ENCODE assay signal across 9 mouse cellular contexts in the genomic region with DNA sequence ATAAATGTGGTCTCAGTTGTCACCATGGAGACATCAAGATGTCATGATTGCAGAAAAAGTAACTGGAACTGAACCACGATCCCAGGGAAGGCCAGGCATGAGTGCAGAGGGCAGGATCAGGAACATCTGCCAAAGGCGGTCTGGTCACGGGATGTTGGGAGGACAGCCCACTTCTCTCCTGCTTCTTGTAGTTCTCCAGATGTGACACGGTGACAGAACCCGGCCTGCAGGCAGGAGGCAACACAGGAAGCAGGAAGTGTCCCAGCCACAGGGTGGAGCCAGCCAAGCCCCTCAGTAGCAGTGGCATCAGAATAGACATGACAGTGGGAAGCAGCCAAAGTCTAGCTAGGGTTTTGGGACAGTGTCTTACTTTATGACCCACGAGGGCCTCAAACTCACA. TPM values are rescaled to one million over a fixed set of nuclear protein-coding genes. Genes with fewer than 3 reads are reported as not detected.
A peak's percentile ranks its signal among the peaks of the same experiment; 100 is the strongest.
DNase-seq lines count a peak whose midpoint lies in the region; ATAC-seq and TF ChIP-seq lines count a peak whose summit lies in the region.
"Had no signal": no experiment of that assay in that cellular context is flagged by ENCODE, and none has a peak within 500 bp of the region (broad histone marks: within the 10 kb centered on the region; RNA-seq: fewer than 3 reads in every experiment).

No protein-coding gene starts in this region.

- H3K27ac ChIP-seq in intestine, embryonic 16.5 days (ENCODE audit: low read length): no peak overlapping the region
- H3K27ac ChIP-seq in intestine, embryonic 15.5 days: no peak overlapping the region
- no peak overlapping the region for H3K27ac ChIP-seq in heart, embryonic 16.5 days (ENCODE audit: low read length)
- no peak overlapping the region; the same call in 1 of the 2 replicates for H3K27ac ChIP-seq in liver, postnatal 0 days (ENCODE audit: low read depth)

- TF ChIP-seq CTCF in liver, postnatal 0 days (IDR thresholded peaks at IDR 0.05; ENCODE audit: low read depth): peak; percentile 21; the same call in 1 of the 2 replicates

- peaks cover 27% of the 10 kb centered on the region for H3K4me1 ChIP-seq in intestine, embryonic 16.5 days (ENCODE audit: control insufficient read depth, insufficient read depth, low read length)
- H3K4me1 ChIP-seq in intestine, embryonic 15.5 days (replicated peaks): peaks cover 26% of the 10 kb centered on the region
- peaks cover 30% of the 10 kb centered on the region for H3K4me1 ChIP-seq in heart, embryonic 16.5 days (ENCODE audit: control insufficient read depth, insufficient read depth, low read length)
- peaks cover 10% of the 10 kb centered on the region; the same call in 1 of the 2 replicates for H3K4me1 ChIP-seq in liver, postnatal 0 days (ENCODE audit: insufficient read depth)

- WGBS in intestine, embryonic 16.5 days: 54% methylated on average over 6 of the region's 6 CpGs
- WGBS in intestine, embryonic 15.5 days: 55% methylated on average over 6 of the region's 6 CpGs
- WGBS in heart, embryonic 16.5 days: 29% methylated on average over 6 of the region's 6 CpGs
- 25% methylated on average over 6 of the region's 6 CpGs for WGBS in liver, postnatal 0 days (ENCODE audit: insufficient replicate concordance)

- peak; percentile 55 to 67 for DNase-seq in adrenal gland, postnatal 36 days
- DNase-seq in liver, postnatal 0 days: no peak
- no peak for DNase-seq in B cell, adult 2 months
- DNase-seq in ovary, postnatal 14 days (ENCODE audit: low spot score): no peak
- DNase-seq in cerebellum, adult 9-11 months: no peak
- DNase-seq: cerebellum, adult 2 months had no signal

- no peak for TF ChIP-seq EP300 in liver, postnatal 0 days (IDR thresholded peaks at IDR 0.05; ENCODE audit: low read depth)

- H3K4me2 ChIP-seq in intestine, embryonic 16.5 days (ENCODE audit: low read depth, low read length): no peak overlapping the region
- H3K4me2 ChIP-seq in intestine, embryonic 15.5 days (replicated peaks): no peak overlapping the region
- no peak overlapping the region for H3K4me2 ChIP-seq in heart, embryonic 16.5 days (ENCODE audit: low read depth, low read length)
- H3K4me2 ChIP-seq in liver, postnatal 0 days (ENCODE audit: low read depth, low read length): no peak overlapping the region

- no peak overlapping the region for H3K9ac ChIP-seq in intestine, embryonic 16.5 days (ENCODE audit: low read depth, low read length)
- H3K9ac ChIP-seq in intestine, embryonic 15.5 days: no peak overlapping the region
- H3K9ac ChIP-seq in heart, embryonic 16.5 days (ENCODE audit: low read length): no peak overlapping the region
- H3K9ac ChIP-seq in liver, postnatal 0 days (replicated peaks): no peak overlapping the region

- no peaks in the 10 kb centered on the region for H3K36me3 ChIP-seq in intestine, embryonic 16.5 days (ENCODE audit: control insufficient read depth, insufficient read depth, low read length)
- no peaks in the 10 kb centered on the region for H3K36me3 ChIP-seq in intestine, embryonic 15.5 days
- no peaks in the 10 kb centered on the region for H3K36me3 ChIP-seq in heart, embryonic 16.5 days (ENCODE audit: control insufficient read depth, insufficient read depth)
- H3K36me3 ChIP-seq in liver, postnatal 0 days (replicated peaks; ENCODE audit: insufficient read depth, low read length): no peaks in the 10 kb centered on the region

- H3K4me3 ChIP-seq in intestine, embryonic 16.5 days (ENCODE audit: low read length): no peak overlapping the region
- H3K4me3 ChIP-seq in intestine, embryonic 15.5 days (replicated peaks): no peak overlapping the region
- no peak overlapping the region for H3K4me3 ChIP-seq in heart, embryonic 16.5 days (ENCODE audit: low read length)
- H3K4me3 ChIP-seq in liver, postnatal 0 days (ENCODE audit: low read depth, low read length): no peak overlapping the region

- H3K27me3 ChIP-seq in intestine, embryonic 16.5 days (replicated peaks; ENCODE audit: control insufficient read depth, insufficient read depth, low read length): no peaks in the 10 kb centered on the region
- no peaks in the 10 kb centered on the region for H3K27me3 ChIP-seq in intestine, embryonic 15.5 days (replicated peaks)
- H3K27me3 ChIP-seq in heart, embryonic 16.5 days (ENCODE audit: control insufficient read depth, insufficient read depth, low read length): no peaks in the 10 kb centered on the region
- H3K27me3 ChIP-seq in liver, postnatal 0 days (ENCODE audit: insufficient read depth, low read length): no peaks in the 10 kb centered on the region

- no peaks in the 10 kb centered on the region for H3K9me3 ChIP-seq in intestine, embryonic 16.5 days (ENCODE audit: control insufficient read depth, low read length)
- no peaks in the 10 kb centered on the region for H3K9me3 ChIP-seq in intestine, embryonic 15.5 days
- no peaks in the 10 kb centered on the region for H3K9me3 ChIP-seq in heart, embryonic 16.5 days (replicated peaks; ENCODE audit: control insufficient read depth, low read length)
- no peaks in the 10 kb centered on the region for H3K9me3 ChIP-seq in liver, postnatal 0 days (ENCODE audit: low read length)

- ATAC-seq in intestine, embryonic 16.5 days: peak; percentile 46; the same call in 1 of the 2 replicates
- no peak for ATAC-seq in intestine, embryonic 15.5 days
- ATAC-seq in heart, embryonic 16.5 days (replicated peaks; ENCODE audit: extremely low read depth, insufficient read depth, low FRiP score): peak; percentile 37; the same call in 1 of the 2 replicates
- ATAC-seq in liver, postnatal 0 days: no peak

RNA-seq across cellular contexts. Expression of gene Zcchc14, which starts 17.2 kb away (rescaled TPM):
- 7.7 and 9.5 TPM in 2 replicates for polyA plus RNA-seq in intestine, embryonic 16.5 days (2015; fragmentation: Nextera tagmentation; extraction: Ambion mirVana)
- polyA plus RNA-seq in intestine, embryonic 15.5 days (2015; fragmentation: Nextera tagmentation; extraction: Ambion mirVana): 10.7 and 11.2 TPM in 2 replicates
- total RNA-seq in adrenal gland, postnatal 36 days (2021): 10 to 100 TPM; 43.4 to 53.4 TPM
- polyA plus RNA-seq in heart, embryonic 16.5 days (2015; fragmentation: Nextera tagmentation; extraction: Ambion mirVana): 7.9 and 8.5 TPM in 2 replicates
- polyA plus RNA-seq in liver, postnatal 0 days (2015; fragmentation: Nextera tagmentation; extraction: Ambion mirVana): 1.9 and 2.3 TPM in 2 replicates

RNA-seq across cellular contexts. Expression of gene Map1lc3b, which starts 45.4 kb away (rescaled TPM):
- 190 and 192 TPM in 2 replicates for polyA plus RNA-seq in intestine, embryonic 16.5 days (2015; fragmentation: Nextera tagmentation; extraction: Ambion mirVana)
- polyA plus RNA-seq in intestine, embryonic 15.5 days (2015; fragmentation: Nextera tagmentation; extraction: Ambion mirVana): 177 and 190 TPM in 2 replicates
- 100 to 1,000 TPM; 179 to 206 TPM for total RNA-seq in adrenal gland, postnatal 36 days (2021)
- polyA plus RNA-seq in heart, embryonic 16.5 days (2015; fragmentation: Nextera tagmentation; extraction: Ambion mirVana): 203 and 251 TPM in 2 replicates
- polyA plus RNA-seq in liver, postnatal 0 days (2015; fragmentation: Nextera tagmentation; extraction: Ambion mirVana): 205 and 222 TPM in 2 replicates

RNA-seq across cellular contexts. Expression of gene Fbxo31, which starts 56.9 kb away (rescaled TPM):
- polyA plus RNA-seq in intestine, embryonic 16.5 days (2015; fragmentation: Nextera tagmentation; extraction: Ambion mirVana): 8.6 and 10.6 TPM in 2 replicates
- 13.2 and 14.0 TPM in 2 replicates for polyA plus RNA-seq in intestine, embryonic 15.5 days (2015; fragmentation: Nextera tagmentation; extraction: Ambion mirVana)
- total RNA-seq in adrenal gland, postnatal 36 days (2021): 10 to 100 TPM; 45.4 to 54.8 TPM
- polyA plus RNA-seq in heart, embryonic 16.5 days (2015; fragmentation: Nextera tagmentation; extraction: Ambion mirVana): 10.8 and 11.8 TPM in 2 replicates
- 12.3 and 13.9 TPM in 2 replicates for polyA plus RNA-seq in liver, postnatal 0 days (2015; fragmentation: Nextera tagmentation; extraction: Ambion mirVana)

Comparison
In these comparisons a context has a peak if more than half of its experiments do, and no peak if none do; other contexts are left out.
1. ATAC-seq: peak in intestine, embryonic 16.5 days (single experiment) and heart, embryonic 16.5 days (single experiment); none in intestine, embryonic 15.5 days (single experiment) and liver, postnatal 0 days (single experiment).
2. DNase-seq: peak in adrenal gland, postnatal 36 days (2 of 2); none in liver, postnatal 0 days (single experiment), B cell, adult 2 months (0 of 2), ovary, postnatal 14 days (single experiment) and cerebellum, adult 9-11 months (single experiment).